Mouse (Mus musculus): ENCODE measurements around the gene Esyt1.

DNA sequence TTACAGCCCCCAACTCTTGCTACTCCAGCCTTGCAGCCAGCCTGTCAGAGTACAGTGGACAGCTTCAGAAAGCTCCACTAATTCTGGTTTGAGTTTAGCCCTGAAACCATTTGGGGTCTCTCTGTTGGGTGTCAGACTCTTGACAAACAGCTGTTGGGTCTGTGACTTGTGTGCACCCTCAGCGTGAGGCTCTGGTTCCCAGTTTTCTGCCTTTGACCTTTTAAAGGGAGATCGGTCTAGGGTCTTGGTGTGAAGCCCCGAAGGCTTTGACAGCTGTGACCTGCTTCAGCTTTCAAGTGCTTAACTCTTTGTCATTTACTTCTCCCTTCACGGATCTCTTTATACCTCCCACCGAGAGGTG, 65.4 kb downstream of the Esyt1 start:
- TF ChIP-seq CTCF (IDR thresholded peaks at IDR 0.05; ENCODE audit: control insufficient read depth, insufficient read depth, low read length) (no peak), POLR2A (IDR thresholded peaks at IDR 0.05; ENCODE audit: borderline replicate concordance, control insufficient read depth, low read depth, low read length) (no peak)

All from bone marrow, adult 2 months (tissue).